Mouse (Mus musculus) CH12.LX (cell line): ENCODE measurements around the gene Gm28539. TPM values are rescaled to one million over a fixed set of nuclear protein-coding genes. Genes with fewer than 3 reads are reported as not detected.
A peak's percentile ranks its signal among the peaks of the same experiment; 100 is the strongest.

Experiments
- DNase-seq: peaks from one replicate; pipeline ENCODE4 v3.0.0-alpha.2; 2013; ENCODE audit errors: extremely low read depth
- H3K27ac ChIP-seq: 2 replicates; pipeline ENCODE4 v1.5.1; 2012; ENCODE audit warnings: low read depth, mild to moderate bottlenecking, control low read depth, moderate library complexity; ENCODE audit not compliant: insufficient read depth
- H3K27me3 ChIP-seq: replicated peaks from 2 replicates; pipeline ENCODE3; 2012; ENCODE audit warnings: inconsistent platforms
- H3K36me3 ChIP-seq, 2 experiments: replicated peaks in 1 of 2; 2 replicates each; pipeline versions ENCODE3 to v1.6.1; 2012; ENCODE audit warnings: inconsistent platforms in 1 of 2, low read length in 1 of 2, mild to moderate bottlenecking in 1 of 2, mixed read lengths in 1 of 2, moderate library complexity in 1 of 2; ENCODE audit not compliant: control insufficient read depth in 1 of 2, insufficient read depth in 1 of 2
- H3K4me1 ChIP-seq, 2 experiments: 2 replicates each; pipeline ENCODE4 v1.6.1; 2012; ENCODE audit warnings: inconsistent platforms in 1 of 2, moderate library complexity in 1 of 2; ENCODE audit not compliant: insufficient read depth in 2 of 2, control insufficient read depth in 1 of 2
- H3K4me2 ChIP-seq: 2 replicates; pipeline ENCODE4 v1.6.1; 2012; ENCODE audit warnings: low read depth, mild to moderate bottlenecking, control low read depth; ENCODE audit not compliant: poor library complexity, insufficient read depth, severe bottlenecking
- H3K4me3 ChIP-seq, 3 experiments: fragments of 150-350 bp in 1 of 3; sonication (generic) in 1 of 3; replicated peaks in 1 of 3; 2 replicates each; pipeline versions ENCODE3 to v1.5.1; 2011 to 2012; ENCODE audit warnings: low read depth in 2 of 3, low read length in 2 of 3, mild to moderate bottlenecking in 2 of 3, moderate library complexity in 2 of 3, control low read depth in 1 of 3, improper control_type of control experiment in 1 of 3, inconsistent platforms in 1 of 3, mixed read lengths in 1 of 3; ENCODE audit not compliant: poor library complexity in 1 of 3
- H3K79me2 ChIP-seq: replicated peaks from 2 replicates; pipeline ENCODE4 v1.6.1; 2012; ENCODE audit warnings: mild to moderate bottlenecking, moderate library complexity; ENCODE audit not compliant: control insufficient read depth, poor library complexity, insufficient read depth, severe bottlenecking; ENCODE audit errors: extremely low read depth
- H3K9ac ChIP-seq: 2 replicates; pipeline ENCODE4 v1.6.1; 2012; ENCODE audit warnings: low read depth, mild to moderate bottlenecking, control low read depth, moderate library complexity; ENCODE audit not compliant: insufficient read depth
- H3K9me3 ChIP-seq: replicated peaks from 2 replicates; pipeline ENCODE3; 2012; ENCODE audit warnings: low read length, inconsistent platforms, mixed read lengths
- BHLHE40 ChIP-seq: IDR thresholded peaks from 2 replicates; pipeline ENCODE4 v1.6.1; 2011; ENCODE audit warnings: mild to moderate bottlenecking, low read depth, low read length, improper control_type of control experiment
- CHD1 ChIP-seq: IDR thresholded peaks from 2 replicates; pipeline ENCODE4 v1.6.1; 2012; ENCODE audit warnings: low read depth, low read length, improper control_type of control experiment, inconsistent platforms
- CHD2 ChIP-seq: IDR thresholded peaks from 2 replicates; pipeline ENCODE4 v1.6.1; 2011; ENCODE audit warnings: low read length, improper control_type of control experiment
- CTCF ChIP-seq, 2 experiments: IDR thresholded peaks in 1 of 2; conservative IDR thresholded peaks in 1 of 2; 2 replicates each; pipeline ENCODE4 v1.5.1; 2011 to 2012; ENCODE audit warnings: low read depth in 2 of 2, low read length in 2 of 2, improper control_type of control experiment in 1 of 2, inconsistent platforms in 1 of 2, mild to moderate bottlenecking in 1 of 2, moderate library complexity in 1 of 2
- E2F4 ChIP-seq: IDR thresholded peaks from 2 replicates; pipeline ENCODE4 v1.6.1; 2011; ENCODE audit warnings: low read depth, low read length, improper control_type of control experiment; ENCODE audit not compliant: insufficient replicate concordance
- ELF1 ChIP-seq: IDR thresholded peaks from 2 replicates; pipeline ENCODE4 v1.6.1; 2014; ENCODE audit warnings: low read depth, mild to moderate bottlenecking, inconsistent platforms, low read length, improper control_type of control experiment
- EP300 ChIP-seq: IDR thresholded peaks from 2 replicates; pipeline ENCODE4 v1.6.1; 2011; ENCODE audit warnings: low read length, improper control_type of control experiment
- ETS1 ChIP-seq: conservative IDR thresholded peaks from 2 replicates; pipeline ENCODE4 v1.6.1; 2012; ENCODE audit warnings: low read depth, mild to moderate bottlenecking, inconsistent platforms, low read length, improper control_type of control experiment, moderate library complexity
- GABPA ChIP-seq: IDR thresholded peaks from 2 replicates; pipeline ENCODE4 v1.6.1; 2012; ENCODE audit warnings: low read depth, low read length, improper control_type of control experiment, inconsistent platforms; ENCODE audit not compliant: insufficient replicate concordance
- HCFC1 ChIP-seq: IDR thresholded peaks from 2 replicates; pipeline ENCODE4 v1.6.1; 2012; ENCODE audit warnings: low read depth, mild to moderate bottlenecking, inconsistent platforms, low read length, improper control_type of control experiment
- IRF4 ChIP-seq: IDR thresholded peaks from 2 replicates; pipeline ENCODE4 v1.6.1; 2014; ENCODE audit warnings: low read depth, mild to moderate bottlenecking, inconsistent platforms, low read length, improper control_type of control experiment
- JUN ChIP-seq: IDR thresholded peaks from 2 replicates; pipeline ENCODE4 v1.6.1; 2011; ENCODE audit warnings: low read depth, mild to moderate bottlenecking, low read length, improper control_type of control experiment, moderate library complexity; ENCODE audit not compliant: insufficient read depth
- JUND ChIP-seq: conservative IDR thresholded peaks from 2 replicates; pipeline ENCODE4 v1.6.1; 2011; ENCODE audit warnings: low read depth, low read length, improper control_type of control experiment
- KAT2A ChIP-seq: IDR thresholded peaks from 2 replicates; pipeline ENCODE4 v1.6.1; 2012; ENCODE audit warnings: low read length, improper control_type of control experiment, inconsistent platforms; ENCODE audit not compliant: insufficient replicate concordance
- MAFK ChIP-seq: IDR thresholded peaks from 2 replicates; pipeline ENCODE4 v1.6.1; 2011; ENCODE audit warnings: low read length, improper control_type of control experiment; ENCODE audit not compliant: insufficient replicate concordance
- MAX ChIP-seq: IDR thresholded peaks from 2 replicates; pipeline ENCODE4 v1.6.1; 2011; ENCODE audit warnings: low read length, improper control_type of control experiment
- MAZ ChIP-seq: IDR thresholded peaks from 2 replicates; pipeline ENCODE4 v1.6.1; 2012; ENCODE audit warnings: low read depth, mild to moderate bottlenecking, inconsistent platforms, low read length, improper control_type of control experiment, moderate library complexity
- MEF2A ChIP-seq: IDR thresholded peaks from 2 replicates; pipeline ENCODE4 v1.6.1; 2014; ENCODE audit warnings: low read depth, mild to moderate bottlenecking, inconsistent platforms, low read length, improper control_type of control experiment, borderline replicate concordance
- MXI1 ChIP-seq: IDR thresholded peaks from 2 replicates; pipeline ENCODE4 v1.6.1; 2011; ENCODE audit warnings: mild to moderate bottlenecking, low read depth, low read length, improper control_type of control experiment
- MYC ChIP-seq: IDR thresholded peaks from 2 replicates; pipeline ENCODE4 v1.6.1; 2011; ENCODE audit warnings: low read depth, mild to moderate bottlenecking, improper control_type of control experiment, low read length
- NELFE ChIP-seq: IDR thresholded peaks from 2 replicates; pipeline ENCODE4 v1.6.1; 2011; ENCODE audit warnings: low read depth, low read length, improper control_type of control experiment
- NRF1 ChIP-seq: IDR thresholded peaks from 2 replicates; pipeline ENCODE4 v1.6.1; 2014; ENCODE audit warnings: low read depth, mild to moderate bottlenecking, inconsistent platforms, low read length, improper control_type of control experiment, moderate library complexity
- PAX5 ChIP-seq: IDR thresholded peaks from 2 replicates; pipeline ENCODE4 v1.6.1; 2012; ENCODE audit warnings: low read length, inconsistent platforms, mixed read lengths
- POLR2A ChIP-seq: IDR thresholded peaks from 2 replicates; pipeline ENCODE4 v1.6.1; 2011; ENCODE audit warnings: low read depth, mild to moderate bottlenecking, improper control_type of control experiment, low read length
- POLR2AphosphoS2 ChIP-seq: IDR thresholded peaks from 2 replicates; pipeline ENCODE4 v1.6.1; 2011; ENCODE audit warnings: low read depth, low read length, improper control_type of control experiment
- RAD21 ChIP-seq: IDR thresholded peaks from 2 replicates; pipeline ENCODE4 v1.6.1; 2011; ENCODE audit warnings: low read depth, mild to moderate bottlenecking, low read length, improper control_type of control experiment, moderate library complexity
- RCOR1 ChIP-seq: conservative IDR thresholded peaks from 2 replicates; pipeline ENCODE4 v1.6.1; 2012; ENCODE audit warnings: low read depth, mild to moderate bottlenecking, inconsistent platforms, low read length, improper control_type of control experiment
- SIN3A ChIP-seq: IDR thresholded peaks from 2 replicates; pipeline ENCODE4 v1.6.1; 2012; ENCODE audit warnings: low read length, improper control_type of control experiment, inconsistent platforms
- SMC3 ChIP-seq: IDR thresholded peaks from 2 replicates; pipeline ENCODE4 v1.6.1; 2011; ENCODE audit warnings: low read depth, low read length, improper control_type of control experiment
- TBP ChIP-seq: conservative IDR thresholded peaks from 2 replicates; pipeline ENCODE4 v1.6.1; 2011; ENCODE audit warnings: low read depth, low read length, improper control_type of control experiment
- TCF12 ChIP-seq: IDR thresholded peaks from 2 replicates; pipeline ENCODE4 v1.6.1; 2014; ENCODE audit warnings: low read depth, mild to moderate bottlenecking, inconsistent platforms, low read length, improper control_type of control experiment
- UBTF ChIP-seq: IDR thresholded peaks from 2 replicates; pipeline ENCODE4 v1.6.1; 2012; ENCODE audit warnings: low read depth, mild to moderate bottlenecking, inconsistent platforms, low read length, improper control_type of control experiment, moderate library complexity
- USF1 ChIP-seq: IDR thresholded peaks from 2 replicates; pipeline ENCODE4 v1.6.1; 2014; ENCODE audit warnings: low read depth, mild to moderate bottlenecking, inconsistent platforms, low read length, improper control_type of control experiment
- USF2 ChIP-seq: conservative IDR thresholded peaks from 2 replicates; pipeline ENCODE4 v1.6.1; 2011; ENCODE audit warnings: low read depth, low read length, improper control_type of control experiment
- ZC3H11A ChIP-seq: IDR thresholded peaks from 2 replicates; pipeline ENCODE4 v1.6.1; 2012; ENCODE audit warnings: low read depth, mild to moderate bottlenecking, inconsistent platforms, low read length, improper control_type of control experiment
- ZKSCAN1 ChIP-seq: IDR thresholded peaks from 2 replicates; pipeline ENCODE4 v1.6.1; 2012; ENCODE audit warnings: low read depth, inconsistent platforms, low read length, improper control_type of control experiment, borderline replicate concordance
- ZMIZ1 ChIP-seq: IDR thresholded peaks from 2 replicates; pipeline ENCODE4 v1.6.1; 2012; ENCODE audit warnings: low read depth, mild to moderate bottlenecking, inconsistent platforms, low read length, improper control_type of control experiment
- ZNF384 ChIP-seq: IDR thresholded peaks from 2 replicates; pipeline ENCODE4 v1.6.1; 2012; ENCODE audit warnings: low read depth, low read length, improper control_type of control experiment, inconsistent platforms
- dilution Hi-C: fragments of 300-500 bp; cut with MboI; formaldehyde crosslinking; loops from 2 replicates; pipeline ENCODE4 v1.14.3; 2020; ENCODE audit warnings: low sequenced_read_pairs; ENCODE audit not compliant: extremely low pct_unique_long_range_greater_than_20kb, extremely low pct_ligation_motif_present
- in situ Hi-C: fragments of 300-500 bp; cut with MboI; formaldehyde crosslinking; loops from 3 replicates; pipeline ENCODE4 v1.14.3; 2019; ENCODE audit warnings: low sequenced_read_pairs, low pct_ligation_motif_present, low pct_unique_long_range_greater_than_20kb, mixed read lengths
- polyA plus RNA-seq: library from polyadenylated mRNA; unstranded; fragments of >175 nt; gene quantifications from 2 replicates; pipeline ENCODE4 v1.2.1, GENCODE M21; 2012; ENCODE audit warnings: low read depth; ENCODE audit not compliant: insufficient read length
- total RNA-seq, 2 experiments: library from RNA; depleted of rRNA; stranded (reverse); fragments of 300-350 nt in 1 of 2; fragments of >200 nt in 1 of 2; gene quantifications; 2 replicates each; pipeline ENCODE4 v1.2.3; 2012 to 2014

Gm28539 gene
- total and polyA plus RNA-seq, 3 experiments, result 3.9 to 12.2 TPM; not detected in 1

DNA sequence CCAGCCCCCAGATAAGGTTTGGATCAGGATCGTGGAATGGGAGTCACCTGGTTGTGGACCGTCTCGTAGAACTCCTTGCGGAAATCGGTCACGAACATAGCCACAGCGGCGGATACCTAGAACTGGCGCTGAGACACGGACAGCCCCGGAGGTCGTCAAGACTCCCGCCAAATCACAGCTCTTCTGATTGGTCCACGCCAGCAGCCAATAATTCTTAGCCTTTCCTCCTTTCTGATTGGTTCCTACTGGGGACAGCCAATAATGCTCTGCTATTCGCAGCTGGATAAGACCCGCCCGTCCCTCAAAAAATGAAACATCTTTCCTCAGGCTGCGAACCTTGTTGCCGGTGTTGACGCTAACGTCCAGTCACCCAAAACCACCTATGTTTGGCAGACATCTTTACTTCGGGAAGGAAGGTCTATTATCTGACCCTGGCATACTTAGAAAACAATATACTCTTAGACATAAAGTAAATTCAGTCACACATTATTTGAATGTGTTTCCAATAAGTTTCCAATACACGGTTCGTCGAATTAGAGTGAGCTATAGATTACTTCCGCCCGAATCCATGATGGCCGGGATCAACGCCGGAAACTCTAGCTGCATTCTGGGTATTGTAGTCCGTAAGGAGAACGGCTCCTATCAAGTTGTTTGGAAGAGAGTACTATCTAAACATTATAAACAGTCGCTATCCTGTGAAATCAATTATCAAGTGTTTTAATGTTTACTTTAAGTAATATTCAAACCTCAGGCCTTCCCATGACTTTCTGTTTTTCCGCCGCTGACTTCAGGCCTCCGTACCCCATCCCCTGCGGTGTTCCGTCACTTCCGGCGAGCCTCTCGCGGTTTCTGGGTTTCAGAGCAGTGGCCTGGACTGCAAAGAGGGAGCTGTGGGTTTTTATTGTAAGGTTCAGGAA is 24.7 kb upstream of the Gm28539 start, which contains the start of the genes Ufd1 and Cdc45:
TSS of gene Ufd1 (plus strand) at position 312 of the 917 bp plus-strand sequence.
TSS of gene Cdc45 (minus strand) at position 520 of the 917 bp plus-strand sequence.
- peak within 1 kb of the TSS; percentile 91 for H3K4me2 ChIP-seq

DNA sequence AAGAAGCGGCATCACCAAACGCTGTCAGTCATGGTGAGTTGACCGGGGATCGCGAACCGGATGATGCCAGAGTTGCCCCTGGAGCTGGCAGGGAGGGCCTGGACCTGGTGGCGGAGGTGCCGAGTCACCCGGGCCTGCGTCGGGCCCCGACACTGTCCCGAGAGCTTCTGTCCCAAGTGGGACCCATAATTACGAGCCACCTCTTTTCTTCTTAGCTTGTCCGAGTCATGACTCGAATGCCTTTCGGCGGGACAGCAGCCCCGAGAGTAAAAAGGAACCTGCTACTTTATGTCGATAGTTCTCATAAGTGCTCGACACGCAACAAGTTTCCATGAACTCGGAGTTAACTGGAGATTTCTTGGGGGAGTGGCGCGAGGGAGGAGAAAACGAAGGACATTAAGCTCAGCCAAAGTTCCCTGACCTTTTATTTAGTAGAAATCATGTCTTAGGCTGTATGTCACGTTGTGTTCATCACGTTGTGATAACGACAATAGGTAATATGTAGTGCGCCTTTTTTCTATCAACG is 23.9 kb upstream of the Gm28539 start:
- peaks cover 46 to 69% of the 10 kb centered on the region in 2 experiments for H3K36me3 ChIP-seq

More for the DNA sequence above, 24.7 kb upstream of the Gm28539 start, which contains the start of the genes Ufd1 and Cdc45:
- Histone ChIP-seq H3K9me3 (no peaks in the 10 kb centered on the region), H3K4me3 (peak within 1 kb of the TSS; percentile 64 to 99 (median 94)), H3K27me3 (no peaks in the 10 kb centered on the region), H3K36me3 (peaks cover 46 to 69% of the 10 kb centered on the region in 2 experiments), H3K9ac (peak within 1 kb of the TSS; percentile 96), H3K27ac (peak within 1 kb of the TSS; percentile 65), H3K4me1 (peaks cover 8 to 27% of the 10 kb centered on the region in 2 experiments), H3K79me2 (peaks cover 45% of the 10 kb centered on the region)
- in situ Hi-C loops, result no loop called here
- TF ChIP-seq JUND (no peak), NELFE (peak; percentile 97), ZNF384 (no peak; the same call in 1 of the 2 replicates), USF2 (no peak), POLR2AphosphoS2 (no peak; the same call in 1 of the 2 replicates), NRF1 (peak; percentile 82), CTCF (conservative IDR thresholded peaks at IDR 0.05 in 1 of 2, IDR thresholded peaks at IDR 0.05 in 1 of 2; ENCODE audit: low read depth in 2 of 2, low read length in 2 of 2) (no peak), EP300 (no peak), TCF12 (peak; percentile 87), PAX5 (no peak), UBTF (no peak), ZC3H11A (no peak), MAZ (peak; percentile 85), IRF4 (peak; percentile 38; the same call in 1 of the 2 replicates), E2F4 (peak; percentile 89; the same call in 1 of the 2 replicates), JUN (no peak), SMC3 (no peak), GABPA (peak; percentile 75; the same call in 1 of the 2 replicates), USF1 (no peak), ZKSCAN1 (no peak), MYC (peak; percentile 62; the same call in 1 of the 2 replicates), ETS1 (no peak), RCOR1 (0 out of 2 replicates have a peak, but pooled peaks have one; percentile 54), KAT2A (peak; percentile 99), CHD1 (no peak), ZMIZ1 (peak; percentile 95), HCFC1 (peak; percentile 91), MXI1 (peak; percentile 95), MEF2A (no peak; the same call in 1 of the 2 replicates), MAFK (no peak), RAD21 (no peak), ELF1 (peak; percentile 99), POLR2A (peak; percentile 98), SIN3A (peak; percentile 98), CHD2 (peak; percentile 99), TBP (peak; percentile 92; the same call in 1 of the 2 replicates), MAX (peak; percentile 90), BHLHE40 (no peak)
- dilution Hi-C loops, result no loop called here
- peak; percentile 99 for DNase-seq

More for the DNA sequence above, 23.9 kb upstream of the Gm28539 start:
- H3K4me1 ChIP-seq, result peaks cover 8 to 27% of the 10 kb centered on the region in 2 experiments
- H3K4me2 ChIP-seq, result peak overlapping the region; percentile 74; the same call in 1 of the 2 replicates
- peak overlapping the region; percentile 64 to 99 (median 94) for H3K4me3 ChIP-seq
- H3K79me2 ChIP-seq, result peaks cover 45% of the 10 kb centered on the region
- H3K9me3 ChIP-seq, result no peaks in the 10 kb centered on the region
- no peaks in the 10 kb centered on the region for H3K27me3 ChIP-seq
- peak overlapping the region; percentile 26 for H3K27ac ChIP-seq
- dilution Hi-C loops, result no loop called here
- no peak for DNase-seq
- in situ Hi-C loops, result no loop called here
- TF ChIP-seq BHLHE40 (no peak), IRF4 (peak; percentile 29; the same call in 1 of the 2 replicates), MAZ (no peak), SIN3A (no peak), MXI1 (peak; percentile 56; the same call in 1 of the 2 replicates), ELF1 (no peak), MYC (0 out of 2 replicates have a peak, but pooled peaks have one; percentile 31), UBTF (no peak), MAX (peak; percentile 38; the same call in 1 of the 2 replicates), MEF2A (0 out of 2 replicates have a peak, but pooled peaks have one; percentile 25), NELFE (peak; percentile 83), HCFC1 (no peak)
- peak overlapping the region; percentile 77 for H3K9ac ChIP-seq
